Mouse (Mus musculus) small intestine, adult 2 months (tissue): ENCODE data around the gene Tmem8b.

Source experiments
- CTCF ChIP-seq: fragments of 200-500 bp; IDR thresholded peaks from 2 replicates; pipeline ENCODE4 v1.5.1; 2012; ENCODE audit warnings: low read depth, mild to moderate bottlenecking, control low read depth, inconsistent platforms, low read length, moderate library complexity, mixed read lengths; ENCODE audit not compliant: insufficient replicate concordance, insufficient read length; ENCODE audit errors: extremely low read depth
- POLR2A ChIP-seq: fragments of 200-500 bp; IDR thresholded peaks from 2 replicates; pipeline ENCODE4 v1.6.1; 2012; ENCODE audit warnings: low read depth, mild to moderate bottlenecking, control low read depth, inconsistent platforms, low read length, moderate library complexity

- TF ChIP-seq POLR2A (no peak), CTCF (no peak)
These were observed 28.3 kb upstream of the Tmem8b start for GRCm38 (mm10) chr4:43640491-43640890.
